Comparison of ENCODE assay signal across 8 mouse cellular contexts in the genomic region with DNA sequence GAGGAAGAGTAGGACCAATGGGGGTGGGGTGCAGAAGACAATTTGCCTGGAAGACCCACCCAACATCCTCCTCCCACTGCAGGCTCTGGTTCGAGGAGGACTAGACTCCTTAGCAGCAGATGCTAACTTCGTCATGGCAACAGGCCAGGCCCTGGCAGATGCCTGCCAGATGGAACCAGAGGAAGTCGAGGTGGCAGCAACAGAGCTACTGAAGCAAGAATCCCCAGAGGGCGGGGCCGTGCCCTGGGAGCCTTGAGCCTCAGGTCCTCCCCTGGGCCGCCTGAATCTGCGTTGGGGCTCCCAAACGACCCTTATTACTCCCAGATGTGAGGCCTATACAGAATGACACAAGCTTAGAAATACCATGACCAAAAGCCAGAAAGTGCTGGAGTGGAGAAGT. TPM values are rescaled to one million over a fixed set of nuclear protein-coding genes. Genes with fewer than 3 reads are reported as not detected.
DNase-seq lines count a peak whose midpoint lies in the region; ATAC-seq and TF ChIP-seq lines count a peak whose summit lies in the region.

No protein-coding gene starts in this region.

- dilution Hi-C loops in CH12.LX (cut with MboI; ENCODE audit: extremely low pct_ligation_motif_present, extremely low pct_unique_long_range_greater_than_20kb, low sequenced_read_pairs), result no loop called here

- H3K27me3 ChIP-seq in CH12.LX (replicated peaks), result no peaks in the 10 kb centered on the region
- no peaks in the 10 kb centered on the region for H3K27me3 ChIP-seq in forebrain, postnatal 0 days (ENCODE audit: insufficient read depth, low read length)
- H3K27me3 ChIP-seq in liver, embryonic 11.5 days (replicated peaks; ENCODE audit: control insufficient read depth, insufficient read depth, low read length), result no peaks in the 10 kb centered on the region; the same call in 1 of the 2 replicates

- H3K4me1 ChIP-seq in CH12.LX (ENCODE audit: control insufficient read depth in 1 of 2, insufficient read depth in 2 of 2), result peaks cover 34 to 49% of the 10 kb centered on the region in 2 experiments
- H3K4me1 ChIP-seq in forebrain, postnatal 0 days (ENCODE audit: insufficient read depth), result 0 out of 2 replicates have a peak, but pooled peaks cover 8% of the 10 kb centered on the region
- peaks cover 16% of the 10 kb centered on the region for H3K4me1 ChIP-seq in liver, embryonic 11.5 days (replicated peaks; ENCODE audit: control insufficient read depth, insufficient read depth, low read length)

- TF ChIP-seq EP300 in CH12.LX (IDR thresholded peaks at IDR 0.05; ENCODE audit: low read length), result no peak

- 36% methylated on average over 8 of the region's 8 CpGs for whole genome bisulfite sequencing in forebrain, postnatal 0 days
- WGBS in liver, embryonic 11.5 days, result 49% methylated on average over 8 of the region's 8 CpGs

- no peak for TF ChIP-seq CTCF in CH12.LX (conservative IDR thresholded peaks at IDR 0.05 in 1 of 2, IDR thresholded peaks at IDR 0.05 in 1 of 2; ENCODE audit: low read depth in 2 of 2, low read length in 2 of 2)
- TF ChIP-seq CTCF in forebrain, postnatal 0 days (IDR thresholded peaks at IDR 0.05; ENCODE audit: low read depth), result no peak

- ATAC-seq in forebrain, postnatal 0 days, result peak; percentile 54; the same call in 1 of the 2 replicates
- ATAC-seq in liver, embryonic 11.5 days (replicated peaks; ENCODE audit: low FRiP score), result no peak

- peak overlapping the region in 2 of 3 experiments; percentile 13 to 59 for H3K4me3 ChIP-seq in CH12.LX (replicated peaks in 1 of 3; ENCODE audit: low read depth in 2 of 3, low read length in 2 of 3, poor library complexity in 1 of 3)
- H3K4me3 ChIP-seq in forebrain, postnatal 0 days (ENCODE audit: low read depth, low read length), result no peak overlapping the region
- no peak overlapping the region for H3K4me3 ChIP-seq in liver, embryonic 11.5 days (ENCODE audit: low read depth, low read length)

- no peaks in the 10 kb centered on the region for H3K9me3 ChIP-seq in CH12.LX (replicated peaks; ENCODE audit: low read length)
- no peaks in the 10 kb centered on the region for H3K9me3 ChIP-seq in forebrain, postnatal 0 days (ENCODE audit: low read length)
- no peaks in the 10 kb centered on the region for H3K9me3 ChIP-seq in liver, embryonic 11.5 days (ENCODE audit: control insufficient read depth, low read length)

- H3K36me3 ChIP-seq in CH12.LX (replicated peaks in 1 of 2; ENCODE audit: control insufficient read depth in 1 of 2, insufficient read depth in 1 of 2, low read length in 1 of 2), result peaks cover 9 to 18% of the 10 kb centered on the region in 2 experiments
- H3K36me3 ChIP-seq in forebrain, postnatal 0 days (ENCODE audit: insufficient read depth), result no peaks in the 10 kb centered on the region
- H3K36me3 ChIP-seq in liver, embryonic 11.5 days (ENCODE audit: control insufficient read depth, insufficient read depth, low read length), result no peaks in the 10 kb centered on the region

- peak overlapping the region; percentile 76; the same call in 1 of the 2 replicates for H3K4me2 ChIP-seq in CH12.LX (ENCODE audit: insufficient read depth, low read depth, poor library complexity, severe bottlenecking)
- H3K4me2 ChIP-seq in forebrain, postnatal 0 days (ENCODE audit: low read depth), result no peak overlapping the region
- H3K4me2 ChIP-seq in liver, embryonic 11.5 days, result no peak overlapping the region

- peak; percentile 49 for DNase-seq in 416B (ENCODE audit: low read depth)
- DNase-seq in CH12.LX (ENCODE audit: extremely low read depth), result peak; percentile 80
- peak; percentile 51 for DNase-seq in forebrain, postnatal 0 days
- peak; percentile 71 for DNase-seq in layer of hippocampus, postnatal 10 days (ENCODE audit: low spot score in 2 of 2)
- DNase-seq in retina, embryonic 14.5 days (ENCODE audit: low spot score), result peak; percentile 69
- no peak for DNase-seq in urinary bladder, adult 2 months (ENCODE audit: low spot score)
- DNase-seq in kidney, postnatal 10 days, result no peak
- no peak for DNase-seq in liver, embryonic 11.5 days (ENCODE audit: low spot score)

- TF ChIP-seq POLR2A in CH12.LX (IDR thresholded peaks at IDR 0.05; ENCODE audit: low read depth, low read length), result no peak

- no peaks in the 10 kb centered on the region for H3K79me2 ChIP-seq in CH12.LX (replicated peaks; ENCODE audit: control insufficient read depth, extremely low read depth, insufficient read depth, poor library complexity, severe bottlenecking)

- no peak overlapping the region for H3K27ac ChIP-seq in CH12.LX (ENCODE audit: insufficient read depth, low read depth)
- H3K27ac ChIP-seq in forebrain, postnatal 0 days (ENCODE audit: low read depth, low read length), result no peak overlapping the region
- H3K27ac ChIP-seq in liver, embryonic 11.5 days (ENCODE audit: low read depth, low read length), result no peak overlapping the region

- H3K9ac ChIP-seq in CH12.LX (ENCODE audit: insufficient read depth, low read depth), result no peak overlapping the region
- H3K9ac ChIP-seq in forebrain, postnatal 0 days, result no peak overlapping the region
- no peak overlapping the region for H3K9ac ChIP-seq in liver, embryonic 11.5 days (ENCODE audit: low read depth, low read length)

- TF ChIP-seq RAD21 in CH12.LX (IDR thresholded peaks at IDR 0.05; ENCODE audit: low read depth, low read length), result no peak

- in situ Hi-C loops in CH12.LX (cut with MboI; ENCODE audit: low pct_ligation_motif_present, low pct_unique_long_range_greater_than_20kb, low sequenced_read_pairs), result loop anchor here (10.0 kb wide), 1 partner anchor 96 kb away; a partner anchor contains a TSS

TF ChIP-seq in CH12.LX, 34 proteins besides CTCF, POLR2A, EP300 and RAD21:
- TF ChIP-seq MXI1 (IDR thresholded peaks at IDR 0.05; ENCODE audit: low read depth, low read length) (peak; percentile 66), MAZ (IDR thresholded peaks at IDR 0.05; ENCODE audit: low read depth, low read length) (0 out of 2 replicates have a peak, but pooled peaks have one; percentile 42), NELFE (IDR thresholded peaks at IDR 0.05; ENCODE audit: low read depth, low read length) (no peak)

RNA-seq across cellular contexts. Expression of a gene that starts 12.3 kb away (rescaled TPM):
- total RNA-seq in CH12.LX (2012; rRNA removed) (21.1 and 26.2 TPM in 2 replicates), CH12.LX (2014; rRNA removed) (6.0 and 7.3 TPM in 2 replicates)
- polyA plus RNA-seq in CH12.LX (2012; ENCODE audit: insufficient read length, low read depth), result 22.6 and 32.4 TPM in 2 replicates
- total RNA-seq in forebrain, postnatal 0 days (2014; rRNA removed), result 120 and 135 TPM in 2 replicates
- polyA plus RNA-seq in forebrain, postnatal 0 days (2015; fragmentation: Nextera tagmentation; extraction: Ambion mirVana), result 24.8 and 29.2 TPM in 2 replicates
- 100 to 1,000 TPM; 182 to 199 TPM for total RNA-seq in layer of hippocampus, postnatal 10 days (2021)
- 2.4 and 2.8 TPM in 2 replicates for polyA plus RNA-seq in urinary bladder, adult 2 months (2012; rRNA removed)
- polyA plus RNA-seq in liver, embryonic 11.5 days (2014; fragmentation: Nextera tagmentation; extraction: Ambion mirVana), result 3.6 and 4.8 TPM in 2 replicates

Comparison
In these comparisons a context has a peak if more than half of its experiments do, and no peak if none do; other contexts are left out.
1. DNase-seq: peak in 416B (single experiment), CH12.LX (single experiment), forebrain, postnatal 0 days (single experiment), layer of hippocampus, postnatal 10 days (2 of 2) and retina, embryonic 14.5 days (single experiment); none in urinary bladder, adult 2 months (single experiment), kidney, postnatal 10 days (single experiment) and liver, embryonic 11.5 days (single experiment).
2. H3K4me3 ChIP-seq: peak in CH12.LX (2 of 3); none in forebrain, postnatal 0 days (single experiment) and liver, embryonic 11.5 days (single experiment).